Mouse (Mus musculus) lung, postnatal 0 days (tissue): ENCODE measurements around the gene Ptcra. TPM values are rescaled to one million over a fixed set of nuclear protein-coding genes. Genes with fewer than 3 reads are reported as not detected.

Source experiments
- ATAC-seq: fragments of 200-750 bp; cut with Nextera tagmentation; 2 replicates; pipeline ENCODE4 v1.8.0; 2017; ENCODE audit warnings: moderate library complexity
- DNase-seq: peaks from one replicate; pipeline ENCODE4 v3.0.0-alpha.2; 2016; ENCODE audit warnings: low spot score
- H3K27ac ChIP-seq: fragments of 300-500 bp; sonication (generic); 2 replicates; pipeline ENCODE4 v1.5.1; 2014; ENCODE audit warnings: antibody characterized with exemption, mild to moderate bottlenecking, low read length, mixed read lengths
- H3K27me3 ChIP-seq: fragments of 300-500 bp; sonication (generic); replicated peaks from 2 replicates; pipeline ENCODE4 v1.6.1; 2014; ENCODE audit warnings: low read length, mixed read lengths; ENCODE audit not compliant: insufficient read depth
- H3K36me3 ChIP-seq: fragments of 300-500 bp; sonication (generic); 2 replicates; pipeline ENCODE4 v1.6.1; 2014; ENCODE audit warnings: low read length, mixed read lengths; ENCODE audit not compliant: insufficient read depth
- H3K4me1 ChIP-seq: fragments of 300-500 bp; sonication (generic); 2 replicates; pipeline ENCODE4 v1.6.1; 2014; ENCODE audit warnings: antibody characterized with exemption, low read depth, low read length, mixed read lengths; ENCODE audit not compliant: insufficient read depth
- H3K4me2 ChIP-seq: fragments of 300-500 bp; sonication (generic); replicated peaks from 2 replicates; pipeline ENCODE4 v1.6.1; 2014; ENCODE audit warnings: low read depth, mild to moderate bottlenecking, low read length, moderate library complexity, mixed read lengths
- H3K4me3 ChIP-seq: fragments of 300-500 bp; sonication (generic); 2 replicates; pipeline ENCODE4 v1.5.1; 2014; ENCODE audit warnings: low read depth, low read length
- H3K9ac ChIP-seq: fragments of 300-500 bp; sonication (generic); replicated peaks from 2 replicates; pipeline ENCODE4 v1.6.1; 2014; ENCODE audit warnings: low read depth, mild to moderate bottlenecking
- H3K9me3 ChIP-seq: fragments of 300-500 bp; sonication (generic); 2 replicates; pipeline ENCODE4 v1.6.1; 2016; ENCODE audit warnings: low read length, mixed read lengths
- CTCF ChIP-seq: IDR thresholded peaks from 2 replicates; pipeline ENCODE4 v1.5.1; 2016; ENCODE audit warnings: antibody characterized with exemption, mild to moderate bottlenecking
- EP300 ChIP-seq: IDR thresholded peaks from 2 replicates; pipeline ENCODE4 v1.6.1; 2016; ENCODE audit warnings: antibody characterized with exemption, mild to moderate bottlenecking, control low read depth
- WGBS: fragments of 180-500 bp; shearing (Covaris S2); extraction: QIAGEN DNeasy Blood & Tissue Kit; methylation state at CpG from one replicate; pipeline ENCODE4 v1.1.7; 2014; 5-methylcytosine and 5-hydroxymethylcytosine counted together
- polyA plus RNA-seq: library from polyadenylated mRNA; unstranded; fragments of >200 nt; fragmentation: Nextera tagmentation; extraction: Ambion mirVana; gene quantifications from 2 replicates; pipeline ENCODE4 v1.2.1, GENCODE M21; 2015

The Ptcra gene
- polyA plus RNA-seq, 1 experiment from 2014 or later: not detected

GRCm38 (mm10) chr17:46782341-46783221, 19.1 kb upstream of the Ptcra start, which contains the start of gene Rpl7l1:
Rpl7l1 (minus strand) TSS chr17:46782672.
- H3K9ac ChIP-seq: peak within 1 kb of the TSS; percentile 70
- peak; percentile 61 for TF ChIP-seq EP300
- TF ChIP-seq CTCF: peak; percentile 71
- no peaks in the 10 kb centered on the region for H3K27me3 ChIP-seq
- ATAC-seq (peak; percentile 97), DNase-seq (peak; percentile 97)
- peak within 1 kb of the TSS; percentile 66 for H3K4me2 ChIP-seq
- no peaks in the 10 kb centered on the region for H3K9me3 ChIP-seq
- H3K4me3 ChIP-seq: peak within 1 kb of the TSS; percentile 72
- peak within 1 kb of the TSS; percentile 81 for H3K27ac ChIP-seq
- under 1% methylated on average over 44 of the region's 44 CpGs for WGBS
- peaks cover 21% of the 10 kb centered on the region; the same call in 1 of the 2 replicates for H3K36me3 ChIP-seq
- H3K4me1 ChIP-seq: no peaks in the 10 kb centered on the region

- ATAC-seq (no peak), DNase-seq (peak; percentile 34)
- Histone ChIP-seq H3K9me3 (no peaks in the 10 kb centered on the region), H3K36me3 (peaks cover 26% of the 10 kb centered on the region; the same call in 1 of the 2 replicates), H3K27me3 (no peaks in the 10 kb centered on the region), H3K4me2 (peak overlapping the region; percentile 66), H3K9ac (peak overlapping the region; percentile 70), H3K4me3 (peak overlapping the region; percentile 72), H3K27ac (peak overlapping the region; percentile 81), H3K4me1 (no peaks in the 10 kb centered on the region)
- TF ChIP-seq CTCF (no peak), EP300 (no peak)
- under 1% methylated on average over 11 of the region's 11 CpGs for WGBS
Measured at GRCm38 (mm10) chr17:46781876-46782275, 18.4 kb upstream of the Ptcra start.

- peak overlapping the region; percentile 60 for H3K27ac ChIP-seq
- no peak for ATAC-seq
- H3K4me2 ChIP-seq: no peak overlapping the region
- WGBS: 50% methylated on average over 3 of the region's 3 CpGs
- H3K4me3 ChIP-seq: no peak overlapping the region
- peaks cover 3% of the 10 kb centered on the region; the same call in 1 of the 2 replicates for H3K4me1 ChIP-seq
- peaks cover 41% of the 10 kb centered on the region; the same call in 1 of the 2 replicates for H3K36me3 ChIP-seq
- no peak for TF ChIP-seq EP300
- no peak for TF ChIP-seq CTCF
- no peak for DNase-seq
- no peaks in the 10 kb centered on the region for H3K27me3 ChIP-seq
- H3K9me3 ChIP-seq: no peaks in the 10 kb centered on the region
- no peak overlapping the region for H3K9ac ChIP-seq
Measured at GRCm38 (mm10) chr17:46776087-46776486, 12.6 kb upstream of the Ptcra start.

GRCm38 (mm10) chr17:46775070-46775469, 11.6 kb upstream of the Ptcra start:
- H3K27ac ChIP-seq: no peak overlapping the region; the same call in 1 of the 2 replicates
- H3K36me3 ChIP-seq: peaks cover 41% of the 10 kb centered on the region; the same call in 1 of the 2 replicates

GRCm38 (mm10) chr17:46774131-46774472, 10.6 kb upstream of the Ptcra start:
- H3K27ac ChIP-seq: no peak overlapping the region
- no peak for TF ChIP-seq CTCF
- no peak for TF ChIP-seq EP300
- no peaks in the 10 kb centered on the region for H3K9me3 ChIP-seq
- H3K4me3 ChIP-seq: no peak overlapping the region
- ATAC-seq (no peak), DNase-seq (no peak)
- H3K4me1 ChIP-seq: peaks cover 3% of the 10 kb centered on the region; the same call in 1 of the 2 replicates
- H3K9ac ChIP-seq: no peak overlapping the region
- WGBS: 50% methylated on average over 2 of the region's 2 CpGs
- no peak overlapping the region for H3K4me2 ChIP-seq
- H3K27me3 ChIP-seq: no peaks in the 10 kb centered on the region
- peaks cover 34% of the 10 kb centered on the region; the same call in 1 of the 2 replicates for H3K36me3 ChIP-seq

More at GRCm38 (mm10) chr17:46775070-46775469, 11.6 kb upstream of the Ptcra start:
- Histone ChIP-seq H3K4me3 (no peak overlapping the region), H3K4me2 (no peak overlapping the region), H3K4me1 (peaks cover 3% of the 10 kb centered on the region; the same call in 1 of the 2 replicates), H3K9me3 (no peaks in the 10 kb centered on the region), H3K9ac (no peak overlapping the region), H3K27me3 (no peaks in the 10 kb centered on the region)
- ATAC-seq: no peak
- TF ChIP-seq CTCF (no peak), EP300 (no peak)
- DNase-seq: no peak
- WGBS: 87% methylated on average over 9 of the region's 9 CpGs

- peak overlapping the region; percentile 95 for H3K4me2 ChIP-seq
- WGBS: 6% methylated on average over 19 of the region's 20 CpGs
- peak overlapping the region; percentile 71 for H3K9ac ChIP-seq
- H3K36me3 ChIP-seq: peaks cover 28% of the 10 kb centered on the region; the same call in 1 of the 2 replicates
- H3K4me1 ChIP-seq: peaks cover 3% of the 10 kb centered on the region; the same call in 1 of the 2 replicates
- H3K27me3 ChIP-seq: no peaks in the 10 kb centered on the region
- peak overlapping the region; percentile 82 for H3K4me3 ChIP-seq
- peak; percentile 63 for DNase-seq
- H3K27ac ChIP-seq: peak overlapping the region; percentile 84
- no peak for ATAC-seq
- no peaks in the 10 kb centered on the region for H3K9me3 ChIP-seq
- TF ChIP-seq CTCF (peak; percentile 47), EP300 (no peak)
Measured at GRCm38 (mm10) chr17:46773278-46774130, 10.0 kb upstream of the Ptcra start.
